Mouse (Mus musculus) limb, embryonic 10.5 days (tissue): ENCODE data around the gene Gm3020. TPM values are rescaled to one million over a fixed set of nuclear protein-coding genes. Genes with fewer than 3 reads are reported as not detected.
"Not testable (repeated sequence)": the region's sequence is repeated elsewhere in the genome, so short reads cannot be mapped to it uniquely, and the experiment has no call there.

Experiments used
- DNase-seq: peaks from one replicate; pipeline ENCODE4 v3.0.0-alpha.2; 2017; ENCODE audit warnings: low spot score
- H3K27ac ChIP-seq: fragments of 300-500 bp; sonication (generic); 2 replicates; pipeline ENCODE4 v1.5.1; 2016; ENCODE audit warnings: mild to moderate bottlenecking
- H3K27me3 ChIP-seq: fragments of 300-500 bp; sonication (generic); 2 replicates; pipeline ENCODE4 v1.6.1; 2016; ENCODE audit warnings: low read depth, mild to moderate bottlenecking; ENCODE audit not compliant: poor library complexity, severe bottlenecking
- H3K36me3 ChIP-seq: fragments of 300-500 bp; sonication (generic); 2 replicates; pipeline ENCODE4 v1.6.1; 2016; ENCODE audit warnings: mild to moderate bottlenecking, moderate library complexity
- H3K4me1 ChIP-seq: fragments of 300-500 bp; sonication (generic); 2 replicates; pipeline ENCODE4 v1.6.1; 2016
- H3K4me3 ChIP-seq: fragments of 300-500 bp; sonication (generic); 2 replicates; pipeline ENCODE4 v1.5.1; 2016; ENCODE audit warnings: mild to moderate bottlenecking, moderate library complexity
- H3K9me3 ChIP-seq: fragments of 300-500 bp; sonication (generic); replicated peaks from 2 replicates; pipeline ENCODE4 v1.6.1; 2016; ENCODE audit warnings: mild to moderate bottlenecking
- WGBS: fragments of 180-500 bp; shearing (Covaris S2); methylation state at CpG from one replicate; pipeline ENCODE4 v1.1.7; 2016; 5-methylcytosine and 5-hydroxymethylcytosine counted together
- polyA plus RNA-seq: library from polyadenylated mRNA; unstranded; fragments of >200 nt; fragmentation: Nextera tagmentation; extraction: Ambion mirVana; gene quantifications from 2 replicates; pipeline ENCODE4 v1.2.1, GENCODE M21; 2016

The Gm3020 gene
- polyA plus RNA-seq, result 0.88 and 1.2 TPM in 2 replicates

DNA sequence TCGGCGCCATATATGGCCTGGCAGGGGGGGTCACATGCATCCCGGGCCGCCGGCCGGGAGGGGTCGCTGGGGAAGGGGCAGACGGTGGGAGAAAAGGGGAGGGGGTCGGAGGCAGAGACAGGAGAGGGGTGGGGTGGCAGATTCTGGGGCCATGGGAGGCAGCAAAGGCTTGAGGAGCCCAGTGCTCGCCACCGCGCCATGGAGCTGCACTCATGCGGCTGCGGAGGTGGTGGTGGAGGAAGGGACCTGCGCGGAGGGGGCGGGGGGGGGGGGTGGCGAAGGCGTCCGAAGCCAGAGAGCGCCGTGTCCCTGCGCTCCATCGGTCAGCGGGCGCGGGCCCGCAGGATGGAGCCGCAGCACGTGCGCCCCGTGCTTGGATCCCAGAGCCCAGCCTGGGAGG is at the start of gene Gm3020:
Gene Gm3020, plus strand, starts transcription at position 301 of the 400 bp plus-strand sequence.
- DNase-seq, H3K36me3 ChIP-seq, H3K27ac ChIP-seq, H3K27me3 ChIP-seq, H3K9me3 ChIP-seq, H3K4me1 ChIP-seq, H3K4me3 ChIP-seq: not testable (repeated sequence)
- WGBS, result no CpG with 5 or more reads among the region's 32 CpGs

GRCm38 (mm10) chr14:3634212-3634611 is 17.6 kb upstream of the Gm3020 start, which contains the start of gene Gm3012:
Gene Gm3012 (plus strand): TSS chr14:3634512.
- not testable (repeated sequence) for DNase-seq, H3K4me1 ChIP-seq, H3K27me3 ChIP-seq, H3K27ac ChIP-seq, H3K9me3 ChIP-seq, H3K36me3 ChIP-seq, H3K4me3 ChIP-seq
- no CpG with 5 or more reads among the region's 2 CpGs for WGBS

- H3K4me1 ChIP-seq, H3K4me3 ChIP-seq, H3K9me3 ChIP-seq, H3K27me3 ChIP-seq, H3K36me3 ChIP-seq, H3K27ac ChIP-seq, DNase-seq: not testable (repeated sequence)
- no CpG with 5 or more reads among the region's 3 CpGs for WGBS
These were observed 36.7 kb downstream of the Gm3020 start, which contains the start of gene Gm3043 for GRCm38 (mm10) chr14:3688483-3688882. Gene Gm3043 (plus strand): TSS chr14:3688783.

Other genes starting within 250 kb of the Gm3020 start
- 0.88 and 1.2 TPM in 2 replicates for gene Gm10409, start 239.4 kb upstream of the Gm3020 start, polyA plus RNA-seq
- gene Gm3005, start 223.9 kb upstream of the Gm3020 start, polyA plus RNA-seq, result 0.28 and 1.6 TPM in 2 replicates
- not detected in 2 replicates for gene Gm10408, start 202.7 kb upstream of the Gm3020 start, polyA plus RNA-seq
- not detected in 2 replicates for gene Gm3012, start 17.5 kb upstream of the Gm3020 start, polyA plus RNA-seq
- gene Gm3043, start 36.8 kb downstream of the Gm3020 start, polyA plus RNA-seq, result not detected in 2 replicates
- gene Gm3002, start 158.0 kb downstream of the Gm3020 start, polyA plus RNA-seq, result 0.25 TPM in 1 of 2 replicates, not detected in the other
- gene Gm3033, start 194.2 kb downstream of the Gm3020 start, polyA plus RNA-seq, result not detected in 2 replicates
- not detected in 2 replicates for gene Gm2916, start 232.1 kb downstream of the Gm3020 start, polyA plus RNA-seq